Mouse (Mus musculus) kidney, postnatal 36 days (tissue): ENCODE measurements around the gene Amy1.
A peak's percentile ranks its signal among the peaks of the same experiment; 100 is the strongest.
"Not testable (repeated sequence)": the region's sequence is repeated elsewhere in the genome, so short reads cannot be mapped to it uniquely, and the experiment has no call there.

Source experiments
- DNase-seq, 2 experiments: peaks; one replicate each; pipeline ENCODE4 v3.0.0; 2021 to 2022; ENCODE audit warnings: mixed read lengths in 2 of 2

The Amy1 gene

GRCm38 (mm10) chr3:113606599-113606998 is at the start of gene Amy1:
Gene Amy1, minus strand, starts transcription at chr3:113606699.
- no peak for DNase-seq

- DNase-seq, result no peak
These were observed 47.8 kb upstream of the Amy1 start for GRCm38 (mm10) chr3:113654335-113654734.

GRCm38 (mm10) chr3:113651386-113651785 is 44.9 kb upstream of the Amy1 start:
- not testable (repeated sequence) for DNase-seq

- DNase-seq, result no peak
These were observed 33.0 kb upstream of the Amy1 start for GRCm38 (mm10) chr3:113639545-113639944.

GRCm38 (mm10) chr3:113634220-113634619 is 27.7 kb upstream of the Amy1 start:
- no peak for DNase-seq

GRCm38 (mm10) chr3:113631611-113632010 is 25.1 kb upstream of the Amy1 start:
- DNase-seq, result no peak

GRCm38 (mm10) chr3:113630564-113630963 is 24.1 kb upstream of the Amy1 start:
- DNase-seq, result no peak

- peak; percentile 97 to 99 for DNase-seq
These were observed 23.3 kb upstream of the Amy1 start, which contains the start of gene Rnpc3 for GRCm38 (mm10) chr3:113629606-113630359. Gene Rnpc3, minus strand, starts transcription at chr3:113630149.

- DNase-seq, result no peak
These were observed 15.7 kb downstream of the Amy1 start for GRCm38 (mm10) chr3:113590844-113591243.

- DNase-seq, result no peak
These were observed 31.9 kb downstream of the Amy1 start for GRCm38 (mm10) chr3:113574578-113574977.

GRCm38 (mm10) chr3:113574138-113574537 is 32.4 kb downstream of the Amy1 start:
- DNase-seq, result no peak

- no peak for DNase-seq
These were observed 34.3 kb downstream of the Amy1 start for GRCm38 (mm10) chr3:113572158-113572557.

- no peak for DNase-seq
These were observed 66.8 kb downstream of the Amy1 start for GRCm38 (mm10) chr3:113539692-113540091.

GRCm38 (mm10) chr3:113532328-113532727 is 74.2 kb downstream of the Amy1 start, which contains the start of gene Amy2a1:
Gene Amy2a1, minus strand, starts transcription at chr3:113532428.
- not testable (repeated sequence) for DNase-seq
